Mouse (Mus musculus) stomach, embryonic 14.5 days (tissue): ENCODE results near the gene Tlr9. TPM values are rescaled to one million over a fixed set of nuclear protein-coding genes. Genes with fewer than 3 reads are reported as not detected.

Experiments
- ATAC-seq: fragments of 200-750 bp; cut with Nextera tagmentation; 2 replicates; pipeline ENCODE4 v1.8.0; 2017; ENCODE audit warnings: low read depth, moderate TSS enrichment; ENCODE audit not compliant: insufficient number of reproducible peaks, insufficient read depth, low FRiP score
- H3K27ac ChIP-seq: fragments of 300-500 bp; sonication (generic); 2 replicates; pipeline ENCODE4 v1.5.1; 2014; ENCODE audit warnings: mild to moderate bottlenecking, low read length, moderate library complexity, mixed read lengths
- H3K27me3 ChIP-seq: fragments of 300-500 bp; sonication (generic); 2 replicates; pipeline ENCODE4 v1.6.1; 2014; ENCODE audit warnings: low read length, control low read depth, mixed read lengths; ENCODE audit not compliant: control insufficient read depth, insufficient read depth
- H3K36me3 ChIP-seq: fragments of 300-500 bp; sonication (generic); 2 replicates; pipeline ENCODE4 v1.6.1; 2014; ENCODE audit warnings: mild to moderate bottlenecking, control low read depth, low read length, moderate library complexity, mixed read lengths; ENCODE audit not compliant: control insufficient read depth, insufficient read depth
- H3K4me1 ChIP-seq: fragments of 300-500 bp; sonication (generic); 2 replicates; pipeline ENCODE4 v1.6.1; 2014; ENCODE audit warnings: low read length, control low read depth, mixed read lengths; ENCODE audit not compliant: control insufficient read depth, insufficient read depth
- H3K4me2 ChIP-seq: fragments of 300-500 bp; sonication (generic); replicated peaks from 2 replicates; pipeline ENCODE4 v1.6.1; 2014; ENCODE audit warnings: low read depth, low read length, control low read depth
- H3K4me3 ChIP-seq: fragments of 300-500 bp; sonication (generic); 2 replicates; pipeline ENCODE4 v1.5.1; 2014; ENCODE audit warnings: low read depth, low read length, control low read depth
- H3K9ac ChIP-seq: fragments of 300-500 bp; sonication (generic); replicated peaks from 2 replicates; pipeline ENCODE4 v1.6.1; 2014; ENCODE audit warnings: low read depth, mild to moderate bottlenecking, control low read depth, low read length, moderate library complexity, mixed read lengths
- H3K9me3 ChIP-seq: fragments of 300-500 bp; sonication (generic); 2 replicates; pipeline ENCODE4 v1.6.1; 2016; ENCODE audit warnings: low read depth, low read length, control low read depth; ENCODE audit not compliant: control insufficient read depth
- WGBS: fragments of 180-500 bp; shearing (Covaris S2); extraction: QIAGEN DNeasy Blood & Tissue Kit; methylation state at CpG from one replicate; pipeline ENCODE4 v1.1.7; 2014; 5-methylcytosine and 5-hydroxymethylcytosine counted together
- polyA plus RNA-seq: library from polyadenylated mRNA; unstranded; fragments of >200 nt; fragmentation: Nextera tagmentation; extraction: Ambion mirVana; gene quantifications from 2 replicates; pipeline ENCODE4 v1.2.1, GENCODE M21; 2014

The Tlr9 gene
- polyA plus RNA-seq, 1 experiment from 2014 or later = 0.13 TPM

- no peak overlapping the region for H3K9ac ChIP-seq
- H3K4me2 ChIP-seq = no peak overlapping the region
- H3K9me3 ChIP-seq = no peaks in the 10 kb centered on the region
- H3K27ac ChIP-seq = no peak overlapping the region
- H3K36me3 ChIP-seq = peaks cover 59% of the 10 kb centered on the region
- H3K4me1 ChIP-seq = peaks cover 4% of the 10 kb centered on the region
- no peak for ATAC-seq
- WGBS = 88% methylated on average over 10 of the region's 10 CpGs
- no peaks in the 10 kb centered on the region for H3K27me3 ChIP-seq
- H3K4me3 ChIP-seq = no peak overlapping the region
These were observed 19.3 kb downstream of the Tlr9 start for GRCm38 (mm10) chr9:106241541-106242164.

- H3K4me3 ChIP-seq = no peak overlapping the region
- WGBS = 53% methylated on average over 19 of the region's 19 CpGs
- peaks cover 8% of the 10 kb centered on the region for H3K4me1 ChIP-seq
- no peak for ATAC-seq
- H3K9me3 ChIP-seq = no peaks in the 10 kb centered on the region
- no peak overlapping the region for H3K4me2 ChIP-seq
- peak overlapping the region; percentile 62; the same call in 1 of the 2 replicates for H3K27ac ChIP-seq
- H3K9ac ChIP-seq = no peak overlapping the region; the same call in 1 of the 2 replicates
- peaks cover 47% of the 10 kb centered on the region for H3K36me3 ChIP-seq
- H3K27me3 ChIP-seq = no peaks in the 10 kb centered on the region
These were observed 20.6 kb downstream of the Tlr9 start for GRCm38 (mm10) chr9:106242813-106243488.

GRCm38 (mm10) chr9:106249550-106249949 lies 27.2 kb downstream of the Tlr9 start:
- Histone ChIP-seq H3K9ac (no peak overlapping the region), H3K27ac (peak overlapping the region; percentile 71)

GRCm38 (mm10) chr9:106250245-106250644 lies 27.8 kb downstream of the Tlr9 start:
- peak; percentile 75 for ATAC-seq
- Histone ChIP-seq H3K4me2 (no peak overlapping the region), H3K9me3 (no peaks in the 10 kb centered on the region), H3K4me3 (no peak overlapping the region), H3K27me3 (no peaks in the 10 kb centered on the region), H3K36me3 (peaks cover under 1% of the 10 kb centered on the region; the same call in 1 of the 2 replicates), H3K27ac (peak overlapping the region; percentile 71), H3K9ac (0 out of 2 replicates have a peak overlapping the region, but pooled peaks have one; percentile 0), H3K4me1 (peaks cover 23% of the 10 kb centered on the region)
- WGBS = 19% methylated on average over 4 of the region's 4 CpGs

More at GRCm38 (mm10) chr9:106249550-106249949, 27.2 kb downstream of the Tlr9 start:
- H3K4me3 ChIP-seq = no peak overlapping the region
- ATAC-seq = no peak
- H3K27me3 ChIP-seq = no peaks in the 10 kb centered on the region
- H3K4me1 ChIP-seq = peaks cover 23% of the 10 kb centered on the region
- no peak overlapping the region for H3K4me2 ChIP-seq
- no peaks in the 10 kb centered on the region for H3K9me3 ChIP-seq
- H3K36me3 ChIP-seq = peaks cover 5% of the 10 kb centered on the region; the same call in 1 of the 2 replicates
- 73% methylated on average over 11 of the region's 11 CpGs for WGBS

GRCm38 (mm10) chr9:106251066-106251465 lies 28.7 kb downstream of the Tlr9 start:
- Histone ChIP-seq H3K36me3 (no peaks in the 10 kb centered on the region), H3K4me3 (no peak overlapping the region), H3K9me3 (no peaks in the 10 kb centered on the region), H3K9ac (no peak overlapping the region; the same call in 1 of the 2 replicates), H3K27me3 (no peaks in the 10 kb centered on the region), H3K4me2 (0 out of 2 replicates have a peak overlapping the region, but pooled peaks have one; percentile 7), H3K4me1 (peaks cover 23% of the 10 kb centered on the region), H3K27ac (no peak overlapping the region; the same call in 1 of the 2 replicates)
- WGBS = 41% methylated on average over 8 of the region's 8 CpGs
- ATAC-seq = no peak

- no peaks in the 10 kb centered on the region for H3K9me3 ChIP-seq
- H3K9ac ChIP-seq = no peak overlapping the region
- ATAC-seq = no peak
- H3K36me3 ChIP-seq = no peaks in the 10 kb centered on the region
- H3K4me2 ChIP-seq = no peak overlapping the region
- WGBS = 77% methylated on average over 2 of the region's 2 CpGs
- H3K27me3 ChIP-seq = no peaks in the 10 kb centered on the region
- no peak overlapping the region for H3K27ac ChIP-seq
- peaks cover 15% of the 10 kb centered on the region; the same call in 1 of the 2 replicates for H3K4me1 ChIP-seq
- no peak overlapping the region for H3K4me3 ChIP-seq
These were observed 31.6 kb downstream of the Tlr9 start for GRCm38 (mm10) chr9:106254001-106254400.

- Histone ChIP-seq H3K9ac (no peak overlapping the region), H3K4me1 (no peaks in the 10 kb centered on the region), H3K9me3 (no peaks in the 10 kb centered on the region), H3K36me3 (no peaks in the 10 kb centered on the region), H3K27ac (no peak overlapping the region), H3K4me2 (no peak overlapping the region), H3K27me3 (no peaks in the 10 kb centered on the region), H3K4me3 (no peak overlapping the region)
- ATAC-seq = no peak
- 84% methylated on average over 4 of the region's 4 CpGs for WGBS
These were observed 36.0 kb downstream of the Tlr9 start for GRCm38 (mm10) chr9:106258412-106258811.

GRCm38 (mm10) chr9:106258990-106259389 lies 36.6 kb downstream of the Tlr9 start:
- H3K4me3 ChIP-seq = no peak overlapping the region
- H3K4me2 ChIP-seq = no peak overlapping the region
- no peaks in the 10 kb centered on the region for H3K27me3 ChIP-seq
- ATAC-seq = no peak
- no peaks in the 10 kb centered on the region for H3K36me3 ChIP-seq
- no peak overlapping the region for H3K9ac ChIP-seq
- 75% methylated on average over 5 of the region's 5 CpGs for WGBS
- no peak overlapping the region for H3K27ac ChIP-seq
- no peaks in the 10 kb centered on the region for H3K9me3 ChIP-seq
- H3K4me1 ChIP-seq = no peaks in the 10 kb centered on the region
